Mouse (Mus musculus) right cerebral cortex, postnatal 25 days (tissue): ENCODE data around the gene Ccdc189.
"Not testable (repeated sequence)": the region's sequence is repeated elsewhere in the genome, so short reads cannot be mapped to it uniquely, and the experiment has no call there.

Source experiments
- DNase-seq: peaks from one replicate; pipeline ENCODE4 v3.0.0; 2022

Ccdc189 gene

GRCm38 (mm10) chr7:127588011-127588871 is at the start of gene Ccdc189, which contains the start of gene Rnf40:
Gene Ccdc189, minus strand, starts transcription at chr7:127588595.
Gene Rnf40, plus strand, starts transcription at chr7:127588767.
- peak; percentile 92 for DNase-seq

- peak; percentile 82 for DNase-seq
These were observed 48.6 kb upstream of the Ccdc189 start for GRCm38 (mm10) chr7:127636963-127637362.

GRCm38 (mm10) chr7:127631416-127631815 is 43.0 kb upstream of the Ccdc189 start:
- no peak for DNase-seq

- no peak for DNase-seq
These were observed 40.3 kb upstream of the Ccdc189 start for GRCm38 (mm10) chr7:127628646-127629045.

- DNase-seq: no peak
These were observed 38.1 kb upstream of the Ccdc189 start for GRCm38 (mm10) chr7:127626471-127626870.

GRCm38 (mm10) chr7:127626039-127626438 is 37.6 kb upstream of the Ccdc189 start:
- no peak for DNase-seq

- DNase-seq: not testable (repeated sequence)
These were observed 30.0 kb upstream of the Ccdc189 start for GRCm38 (mm10) chr7:127618402-127618801.

- DNase-seq: no peak
These were observed 29.6 kb upstream of the Ccdc189 start for GRCm38 (mm10) chr7:127617962-127618361.

- DNase-seq: no peak
These were observed 28.5 kb upstream of the Ccdc189 start for GRCm38 (mm10) chr7:127616881-127617280.

GRCm38 (mm10) chr7:127616336-127616735 is 27.9 kb upstream of the Ccdc189 start:
- DNase-seq: no peak

GRCm38 (mm10) chr7:127614891-127615843 is 26.8 kb upstream of the Ccdc189 start, which contains the start of gene Zfp629:
Gene Zfp629, minus strand, starts transcription at chr7:127615797.
- peak; percentile 73 for DNase-seq

- no peak for DNase-seq
These were observed 26.1 kb upstream of the Ccdc189 start for GRCm38 (mm10) chr7:127614511-127614890.

GRCm38 (mm10) chr7:127614091-127614490 is 25.7 kb upstream of the Ccdc189 start:
- no peak for DNase-seq

GRCm38 (mm10) chr7:127613501-127613900 is 25.1 kb upstream of the Ccdc189 start:
- no peak for DNase-seq

GRCm38 (mm10) chr7:127611561-127611960 is 23.2 kb upstream of the Ccdc189 start:
- no peak for DNase-seq

GRCm38 (mm10) chr7:127611011-127611410 is 22.6 kb upstream of the Ccdc189 start:
- DNase-seq: no peak

- DNase-seq: no peak
These were observed 18.8 kb upstream of the Ccdc189 start for GRCm38 (mm10) chr7:127607150-127607549.

- no peak for DNase-seq
These were observed 15.9 kb upstream of the Ccdc189 start for GRCm38 (mm10) chr7:127604256-127604655.

- no peak for DNase-seq
These were observed 14.5 kb upstream of the Ccdc189 start for GRCm38 (mm10) chr7:127602903-127603302.

GRCm38 (mm10) chr7:127601735-127602134 is 13.3 kb upstream of the Ccdc189 start:
- no peak for DNase-seq

GRCm38 (mm10) chr7:127600612-127601011 is 12.2 kb upstream of the Ccdc189 start:
- no peak for DNase-seq

- DNase-seq: no peak
These were observed 8.4 kb upstream of the Ccdc189 start for GRCm38 (mm10) chr7:127596747-127597146.

GRCm38 (mm10) chr7:127592575-127592974 is 4.2 kb upstream of the Ccdc189 start:
- DNase-seq: no peak
